Mouse (Mus musculus): ENCODE data around the gene Tent5a. TPM values are rescaled to one million over a fixed set of nuclear protein-coding genes. Genes with fewer than 3 reads are reported as not detected.

Tent5a gene
- total and polyA plus RNA-seq, 2 experiments from 2014 or later = 3.5 to 4.5 TPM

DNA sequence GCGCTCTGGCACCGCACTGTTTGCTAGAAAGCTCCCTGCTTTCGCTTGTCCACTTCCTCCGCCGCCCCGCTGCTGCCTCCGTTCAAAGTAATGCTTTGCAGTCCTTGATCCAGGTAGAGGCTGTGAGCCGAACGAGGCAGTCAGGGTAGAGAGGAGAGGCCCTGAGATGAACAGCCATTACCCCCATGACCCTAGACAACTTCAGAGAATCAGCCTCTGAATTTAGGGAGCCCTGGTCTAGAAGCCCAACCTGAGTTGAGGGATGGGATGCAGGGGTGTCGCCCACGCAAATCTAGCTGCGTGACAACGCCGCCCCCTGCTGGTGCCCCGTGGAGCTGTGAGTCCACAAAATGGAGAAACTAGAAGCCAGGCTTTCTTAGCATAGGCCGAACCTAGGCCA is 1.1 kb upstream of the Tent5a start:
- Histone ChIP-seq H3K4me3 (ENCODE audit: low read length) (peak overlapping the region; percentile 62), H3K4me2 (ENCODE audit: low read depth, low read length) (peak overlapping the region; percentile 86), H3K27ac (peak overlapping the region; percentile 69; the same call in 1 of the 2 replicates), H3K27me3 (ENCODE audit: insufficient read depth, low read length) (no peaks in the 10 kb centered on the region), H3K4me1 (ENCODE audit: insufficient read depth, low read length) (no peaks in the 10 kb centered on the region), H3K36me3 (ENCODE audit: insufficient read depth, low read length) (no peaks in the 10 kb centered on the region), H3K9ac (replicated peaks; ENCODE audit: low read length) (peak overlapping the region; percentile 51; the same call in 1 of the 2 replicates), H3K9me3 (ENCODE audit: low read length) (no peaks in the 10 kb centered on the region)
- peak; percentile 55 for ATAC-seq
- peak; percentile 92 for DNase-seq (ENCODE audit: low spot score)
- 1% methylated on average over 16 of the region's 16 CpGs for WGBS
- peak; percentile 98 for TF ChIP-seq CTCF (IDR thresholded peaks at IDR 0.05; ENCODE audit: low read depth)

DNA sequence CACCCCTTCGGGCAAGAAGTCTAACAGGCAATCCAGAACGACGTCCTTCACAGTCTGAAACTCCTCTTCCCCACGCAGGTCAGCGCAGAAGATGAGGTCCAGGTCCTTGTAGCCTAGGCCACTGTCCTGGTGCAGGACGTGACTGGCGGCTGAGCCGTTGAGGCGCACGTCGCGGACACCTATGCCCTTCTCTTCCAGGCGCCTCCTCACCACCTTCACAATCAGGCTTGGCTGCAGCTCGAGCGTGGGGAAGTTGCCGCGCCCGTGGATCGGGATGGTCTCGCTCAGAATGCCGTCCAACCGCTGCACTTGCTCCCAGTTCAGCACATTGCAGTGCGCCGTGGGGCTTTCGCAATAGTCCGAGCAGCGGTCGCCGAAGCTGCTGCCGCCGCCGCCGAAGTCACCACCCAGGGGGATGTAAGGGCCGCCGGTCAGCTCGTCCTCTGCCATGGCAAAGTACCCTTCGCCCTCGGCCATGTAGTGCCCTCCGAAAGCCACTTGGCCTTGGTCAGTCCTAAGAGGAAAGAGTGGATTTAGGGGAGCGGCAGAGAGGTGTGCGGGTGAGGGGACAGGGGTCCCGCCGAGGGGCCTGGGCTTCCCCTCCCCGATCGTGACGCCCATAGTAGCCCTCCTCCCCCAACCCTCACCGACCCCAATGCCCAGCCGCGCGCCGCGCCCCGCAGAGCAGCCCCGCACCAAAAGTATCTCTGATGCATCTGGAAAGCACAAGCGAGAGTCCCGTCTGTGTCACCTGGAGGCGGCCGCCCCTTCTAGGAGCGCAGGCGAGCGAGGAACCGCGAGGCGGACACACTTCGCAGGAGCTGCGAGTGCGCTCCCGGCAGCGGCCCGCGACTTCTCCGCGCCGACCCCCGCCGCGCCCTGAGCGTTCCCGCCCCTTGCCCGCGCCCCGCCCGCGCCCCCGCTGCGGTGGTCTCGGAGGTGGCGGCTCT is 581 bp downstream of the Tent5a start:
- no peaks in the 10 kb centered on the region for H3K9me3 ChIP-seq (ENCODE audit: low read length)
- WGBS = under 1% methylated on average over 63 of the region's 88 CpGs
- H3K27me3 ChIP-seq (ENCODE audit: insufficient read depth, low read length) = no peaks in the 10 kb centered on the region
- H3K36me3 ChIP-seq (ENCODE audit: insufficient read depth, low read length) = no peaks in the 10 kb centered on the region
- DNase-seq (ENCODE audit: low spot score) = peak; percentile 59
- no peak; the same call in 1 of the 2 replicates for TF ChIP-seq CTCF (IDR thresholded peaks at IDR 0.05; ENCODE audit: low read depth)
- ATAC-seq = peak; percentile 61
- H3K4me2 ChIP-seq (ENCODE audit: low read depth, low read length) = peak overlapping the region; percentile 86
- H3K4me1 ChIP-seq (ENCODE audit: insufficient read depth, low read length) = no peaks in the 10 kb centered on the region
- H3K27ac ChIP-seq = peak overlapping the region; percentile 69; the same call in 1 of the 2 replicates
- peak overlapping the region; percentile 51 for H3K9ac ChIP-seq (replicated peaks; ENCODE audit: low read length)
- peak overlapping the region; percentile 62 for H3K4me3 ChIP-seq (ENCODE audit: low read length)

DNA sequence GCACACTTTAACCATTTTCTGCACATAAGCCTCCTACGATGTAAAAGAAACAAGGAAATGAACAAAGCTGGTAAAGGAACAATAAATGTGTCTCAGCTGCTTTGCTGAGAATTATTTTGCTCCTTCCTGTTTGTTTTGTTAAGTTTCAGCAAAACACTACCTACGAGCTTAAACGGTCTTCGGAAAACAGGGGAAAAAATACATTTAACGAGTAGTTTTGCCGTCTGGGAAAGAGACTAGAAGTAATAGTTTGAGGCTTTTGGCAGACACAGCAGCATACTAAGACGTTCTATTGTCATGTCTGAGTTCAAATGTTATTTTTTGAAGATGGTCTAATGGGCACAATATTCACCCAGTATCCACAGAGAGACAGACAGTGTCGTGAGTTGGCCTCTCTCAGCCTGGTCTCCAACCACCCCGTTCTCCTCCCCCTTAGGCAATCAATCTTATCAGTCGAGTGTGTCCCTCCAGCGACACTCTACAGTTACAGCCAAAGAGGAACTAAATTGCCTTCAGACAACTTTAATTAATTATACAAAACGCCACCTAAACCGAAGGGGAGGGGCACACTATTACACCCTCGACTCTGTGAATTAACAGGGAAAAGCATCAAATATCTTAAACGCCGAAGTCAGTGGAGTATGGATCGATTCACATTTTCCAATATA is 1.8 kb downstream of the Tent5a start:
- peak overlapping the region; percentile 86 for H3K4me2 ChIP-seq (ENCODE audit: low read depth, low read length)
- no peak; the same call in 1 of the 2 replicates for TF ChIP-seq CTCF (IDR thresholded peaks at IDR 0.05; ENCODE audit: low read depth)
- no peak overlapping the region for H3K27ac ChIP-seq
- 0 out of 2 replicates have a peak overlapping the region, but pooled peaks have one; percentile 30 for H3K9ac ChIP-seq (replicated peaks; ENCODE audit: low read length)
- no peaks in the 10 kb centered on the region for H3K27me3 ChIP-seq (ENCODE audit: insufficient read depth, low read length)
- DNase-seq (ENCODE audit: low spot score) (peak; percentile 27), ATAC-seq (no peak)
- H3K4me3 ChIP-seq (ENCODE audit: low read length) = peak overlapping the region; percentile 62
- H3K9me3 ChIP-seq (ENCODE audit: low read length) = no peaks in the 10 kb centered on the region
- 34% methylated on average over 17 of the region's 17 CpGs for WGBS
- no peaks in the 10 kb centered on the region for H3K4me1 ChIP-seq (ENCODE audit: insufficient read depth, low read length)
- no peaks in the 10 kb centered on the region for H3K36me3 ChIP-seq (ENCODE audit: insufficient read depth, low read length)

DNA sequence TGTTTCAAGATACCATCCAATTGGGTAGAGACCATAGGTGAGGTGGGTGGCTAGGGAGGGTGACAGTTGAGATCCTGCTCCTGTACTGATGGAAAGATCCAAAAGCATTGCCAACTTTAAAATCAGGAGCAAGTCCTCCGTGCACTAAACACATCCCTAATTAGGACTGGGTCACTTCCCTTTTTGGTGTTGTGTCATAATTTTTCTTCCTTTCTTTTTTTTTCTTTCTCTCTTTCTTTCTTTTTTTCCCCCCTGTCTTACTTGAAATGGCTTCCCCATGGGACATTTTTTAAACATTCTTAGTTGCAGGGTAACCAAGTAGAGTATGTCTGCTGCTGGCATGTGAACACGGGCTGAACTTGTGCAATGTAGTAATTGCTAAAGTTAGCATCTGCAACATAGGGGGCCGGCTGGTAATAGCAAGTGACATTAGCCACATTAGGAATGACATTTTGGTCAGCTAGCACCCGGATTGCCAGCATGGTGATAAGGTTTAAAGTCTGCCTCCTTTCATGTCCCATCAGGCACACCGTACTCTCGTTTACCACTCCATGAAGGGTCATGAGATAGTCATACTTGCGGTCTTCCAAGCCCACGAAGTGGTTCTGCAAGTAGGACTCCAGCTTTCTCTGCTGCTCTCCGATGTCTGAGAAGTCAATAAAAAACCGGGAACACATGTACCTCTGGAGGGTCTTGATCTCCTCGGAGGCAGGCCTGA is 2.8 kb downstream of the Tent5a start:
- Histone ChIP-seq H3K27me3 (ENCODE audit: insufficient read depth, low read length) (no peaks in the 10 kb centered on the region), H3K27ac (no peak overlapping the region), H3K9ac (replicated peaks; ENCODE audit: low read length) (no peak overlapping the region), H3K4me1 (ENCODE audit: insufficient read depth, low read length) (no peaks in the 10 kb centered on the region), H3K4me3 (ENCODE audit: low read length) (peak overlapping the region; percentile 62; the same call in 1 of the 2 replicates), H3K9me3 (ENCODE audit: low read length) (no peaks in the 10 kb centered on the region), H3K4me2 (ENCODE audit: low read depth, low read length) (peak overlapping the region; percentile 86), H3K36me3 (ENCODE audit: insufficient read depth, low read length) (no peaks in the 10 kb centered on the region)
- TF ChIP-seq CTCF (IDR thresholded peaks at IDR 0.05; ENCODE audit: low read depth) = no peak
- WGBS = 76% methylated on average over 11 of the region's 11 CpGs
- no peak for ATAC-seq
- no peak for DNase-seq (ENCODE audit: low spot score)

DNA sequence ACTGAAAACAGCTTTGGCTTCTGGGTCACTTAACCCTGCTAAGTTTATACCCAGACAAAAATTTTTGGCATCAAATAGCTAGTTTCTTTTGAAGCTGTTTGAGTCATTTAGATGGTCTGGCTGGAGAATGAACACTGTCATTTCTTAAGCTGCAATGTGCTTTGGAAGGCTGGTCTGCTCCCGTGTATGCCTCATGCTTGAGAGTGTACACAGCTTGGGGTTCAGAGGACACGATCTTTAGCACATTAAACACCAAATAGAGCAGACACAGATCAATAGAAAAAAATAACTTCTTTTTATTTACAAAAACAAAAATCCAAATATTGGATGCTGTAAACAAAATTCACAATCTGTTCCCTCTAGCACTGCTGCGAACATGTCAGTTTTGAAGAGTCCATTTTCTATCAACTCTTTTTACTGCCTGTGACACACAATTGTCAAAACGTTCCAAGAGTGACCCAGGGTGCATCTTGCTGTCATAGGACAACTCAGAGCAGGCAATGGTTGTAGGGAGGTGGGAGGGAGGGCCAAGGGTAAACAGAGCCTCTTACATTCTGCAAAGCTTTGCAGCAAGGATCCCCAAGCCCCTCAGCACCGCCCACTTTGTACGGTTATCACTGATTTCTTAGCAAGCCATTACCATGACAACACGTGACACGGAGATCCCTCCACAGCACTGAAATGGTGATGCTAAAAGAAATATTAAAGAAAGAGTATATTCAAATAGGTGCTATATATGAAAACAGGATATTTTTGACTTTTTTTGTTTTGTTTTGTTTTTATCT is 6.8 kb downstream of the Tent5a start:
- no peak for TF ChIP-seq CTCF (IDR thresholded peaks at IDR 0.05; ENCODE audit: low read depth)
- no peaks in the 10 kb centered on the region for H3K4me1 ChIP-seq (ENCODE audit: insufficient read depth, low read length)
- no peaks in the 10 kb centered on the region for H3K36me3 ChIP-seq (ENCODE audit: insufficient read depth, low read length)
- no peaks in the 10 kb centered on the region for H3K27me3 ChIP-seq (ENCODE audit: insufficient read depth, low read length)
- no peak overlapping the region for H3K27ac ChIP-seq
- WGBS = 44% methylated on average over 8 of the region's 8 CpGs
- no peak overlapping the region for H3K4me3 ChIP-seq (ENCODE audit: low read length)
- no peaks in the 10 kb centered on the region for H3K9me3 ChIP-seq (ENCODE audit: low read length)
- H3K9ac ChIP-seq (replicated peaks; ENCODE audit: low read length) = no peak overlapping the region
- ATAC-seq = no peak
- DNase-seq (ENCODE audit: low spot score) = no peak
- H3K4me2 ChIP-seq (ENCODE audit: low read depth, low read length) = no peak overlapping the region

DNA sequence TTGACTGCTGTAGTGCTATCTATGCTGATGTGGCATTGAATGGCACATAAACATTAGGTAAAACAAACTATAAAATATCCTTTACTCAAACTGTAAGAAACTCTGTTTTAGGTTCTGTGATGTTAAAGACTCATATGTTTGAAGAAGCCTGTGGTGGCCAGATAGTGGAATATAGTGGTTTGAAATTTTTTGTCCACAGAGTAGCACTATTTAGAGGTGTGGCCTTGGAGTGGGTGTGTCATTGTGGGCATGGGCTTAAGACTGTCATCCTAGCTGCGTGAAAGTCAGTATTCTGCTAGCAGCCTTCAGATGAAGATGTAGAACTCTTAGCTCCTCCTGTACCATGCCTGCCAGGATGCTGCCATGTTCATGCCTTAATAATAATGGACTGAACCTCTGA is 11.0 kb downstream of the Tent5a start:
- Histone ChIP-seq H3K9me3 (ENCODE audit: low read length) (no peaks in the 10 kb centered on the region), H3K9ac (replicated peaks; ENCODE audit: low read length) (no peak overlapping the region), H3K36me3 (ENCODE audit: insufficient read depth, low read length) (no peaks in the 10 kb centered on the region), H3K4me1 (ENCODE audit: insufficient read depth, low read length) (no peaks in the 10 kb centered on the region), H3K27me3 (ENCODE audit: insufficient read depth, low read length) (no peaks in the 10 kb centered on the region), H3K27ac (no peak overlapping the region), H3K4me3 (ENCODE audit: low read length) (no peak overlapping the region), H3K4me2 (ENCODE audit: low read depth, low read length) (no peak overlapping the region)
- TF ChIP-seq CTCF (IDR thresholded peaks at IDR 0.05; ENCODE audit: low read depth) = no peak
- DNase-seq (ENCODE audit: low spot score) = no peak
- ATAC-seq = no peak
- 54% methylated on average over 1 of the region's 1 CpGs for WGBS
